ENCODE assay signal across 9 mouse cellular contexts in the genomic region with DNA sequence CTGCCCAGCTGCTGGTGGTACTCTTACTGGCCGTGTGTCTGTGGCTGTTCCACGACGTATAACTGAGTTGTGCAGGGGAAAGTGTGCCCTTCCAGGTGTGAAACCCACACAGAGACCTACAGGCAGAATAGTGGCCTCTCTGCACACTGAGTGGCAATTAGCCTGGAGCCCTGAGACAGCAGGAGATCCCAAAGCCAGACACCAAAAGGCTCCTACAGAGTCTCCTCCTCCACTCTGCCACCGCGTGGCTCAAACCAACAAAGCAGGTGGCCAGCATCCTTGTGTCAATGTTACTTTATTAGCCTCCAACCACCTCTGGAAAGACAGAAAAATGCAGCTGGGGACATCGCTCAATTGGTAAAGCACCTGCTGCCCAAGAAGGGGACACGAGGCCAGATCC. TPM values are rescaled to one million over a fixed set of nuclear protein-coding genes. Genes with fewer than 3 reads are reported as not detected.
A peak's percentile ranks its signal among the peaks of the same experiment; 100 is the strongest.
DNase-seq lines count a peak whose midpoint lies in the region; ATAC-seq lines count a peak whose summit lies in the region.
"Had no signal": no experiment of that assay in that cellular context is flagged by ENCODE, and none has a peak within 500 bp of the region (broad histone marks: within the 10 kb centered on the region; RNA-seq: fewer than 3 reads in every experiment).

No protein-coding gene starts in this region.

- H3K4me1 ChIP-seq in hindbrain, embryonic 12.5 days = peaks cover 54% of the 10 kb centered on the region
- H3K4me1 ChIP-seq in hindbrain, embryonic 16.5 days (ENCODE audit: control insufficient read depth, insufficient read depth, low read depth, low read length) = peaks cover 28% of the 10 kb centered on the region

- H3K27me3 ChIP-seq in hindbrain, embryonic 12.5 days = peaks cover 4% of the 10 kb centered on the region; the same call in 1 of the 2 replicates
- no peaks in the 10 kb centered on the region for H3K27me3 ChIP-seq in hindbrain, embryonic 16.5 days (replicated peaks; ENCODE audit: control insufficient read depth, insufficient read depth, low read length)

- 45% methylated on average over 7 of the region's 7 CpGs for WGBS in hindbrain, embryonic 12.5 days
- 39% methylated on average over 7 of the region's 7 CpGs for WGBS in hindbrain, embryonic 16.5 days

- H3K27ac ChIP-seq in hindbrain, embryonic 12.5 days = 0 out of 2 replicates have a peak overlapping the region, but pooled peaks have one; percentile 2
- H3K27ac ChIP-seq in hindbrain, embryonic 16.5 days (ENCODE audit: low read depth, low read length) = no peak overlapping the region

- no peaks in the 10 kb centered on the region for H3K9me3 ChIP-seq in hindbrain, embryonic 12.5 days (replicated peaks)
- no peaks in the 10 kb centered on the region for H3K9me3 ChIP-seq in hindbrain, embryonic 16.5 days (ENCODE audit: control insufficient read depth, low read length)

- no peak overlapping the region for H3K9ac ChIP-seq in hindbrain, embryonic 12.5 days
- no peak overlapping the region; the same call in 1 of the 2 replicates for H3K9ac ChIP-seq in hindbrain, embryonic 16.5 days (ENCODE audit: low read depth, low read length)

- no peak for ATAC-seq in hindbrain, embryonic 12.5 days (ENCODE audit: low FRiP score)
- no peak for ATAC-seq in hindbrain, embryonic 16.5 days

- H3K4me2 ChIP-seq in hindbrain, embryonic 12.5 days (replicated peaks) = no peak overlapping the region
- no peak overlapping the region for H3K4me2 ChIP-seq in hindbrain, embryonic 16.5 days (ENCODE audit: low read length)

- H3K36me3 ChIP-seq in hindbrain, embryonic 12.5 days = peaks cover 11% of the 10 kb centered on the region
- 0 out of 2 replicates have a peak, but pooled peaks cover 2% of the 10 kb centered on the region for H3K36me3 ChIP-seq in hindbrain, embryonic 16.5 days (ENCODE audit: control insufficient read depth, insufficient read depth, low read length)

- peak; percentile 55 to 59 for DNase-seq in cerebellum, postnatal 10 days
- DNase-seq in cerebellum, postnatal 4 days (ENCODE audit: low spot score in 2 of 2) = no peak
- DNase-seq in retina, postnatal 1 day = peak; percentile 60
- no peak for DNase-seq in retina, embryonic 14.5 days (ENCODE audit: low spot score)
- peak; percentile 72 for DNase-seq in testis, postnatal 10 days (ENCODE audit: low spot score)
- DNase-seq in ovary, adult 18-20 months (ENCODE audit: low spot score) = no peak

- no peak overlapping the region for H3K4me3 ChIP-seq in hindbrain, embryonic 12.5 days
- H3K4me3 ChIP-seq in hindbrain, embryonic 16.5 days (ENCODE audit: low read length) = no peak overlapping the region
- H3K4me3 ChIP-seq: erythroblast, embryonic 14.5 days had no signal

RNA-seq across cellular contexts. Expression of a gene that starts 14.7 kb away (rescaled TPM):
- 4.5 and 5.9 TPM in 2 replicates for polyA plus RNA-seq in hindbrain, embryonic 12.5 days (2016; fragmentation: Nextera tagmentation; extraction: Ambion mirVana)
- polyA plus RNA-seq in hindbrain, embryonic 16.5 days (2015; fragmentation: Nextera tagmentation; extraction: Ambion mirVana) = 34.4 and 37.4 TPM in 2 replicates

RNA-seq across cellular contexts. Expression of a gene that starts 15.5 kb away (rescaled TPM):
- polyA plus RNA-seq in hindbrain, embryonic 12.5 days (2016; fragmentation: Nextera tagmentation; extraction: Ambion mirVana) = 0.34 and 0.43 TPM in 2 replicates
- 3.1 and 4.2 TPM in 2 replicates for polyA plus RNA-seq in hindbrain, embryonic 16.5 days (2015; fragmentation: Nextera tagmentation; extraction: Ambion mirVana)
- polyA plus RNA-seq: erythroblast, embryonic 14.5 days had no signal

RNA-seq across cellular contexts. Expression of a gene that starts 42.0 kb away (rescaled TPM):
- 3.7 and 4.5 TPM in 2 replicates for polyA plus RNA-seq in hindbrain, embryonic 12.5 days (2016; fragmentation: Nextera tagmentation; extraction: Ambion mirVana)
- polyA plus RNA-seq in hindbrain, embryonic 16.5 days (2015; fragmentation: Nextera tagmentation; extraction: Ambion mirVana) = 1.7 and 2.1 TPM in 2 replicates

Comparison
In these comparisons a context has a peak if more than half of its experiments do, and no peak if none do; other contexts are left out.
1. DNase-seq: peak in cerebellum, postnatal 10 days (2 of 2), retina, postnatal 1 day (single experiment) and testis, postnatal 10 days (single experiment); none in cerebellum, postnatal 4 days (0 of 2), retina, embryonic 14.5 days (single experiment) and ovary, adult 18-20 months (single experiment).